Comparison of ENCODE assay signal across 8 mouse cellular contexts in the genomic region with DNA sequence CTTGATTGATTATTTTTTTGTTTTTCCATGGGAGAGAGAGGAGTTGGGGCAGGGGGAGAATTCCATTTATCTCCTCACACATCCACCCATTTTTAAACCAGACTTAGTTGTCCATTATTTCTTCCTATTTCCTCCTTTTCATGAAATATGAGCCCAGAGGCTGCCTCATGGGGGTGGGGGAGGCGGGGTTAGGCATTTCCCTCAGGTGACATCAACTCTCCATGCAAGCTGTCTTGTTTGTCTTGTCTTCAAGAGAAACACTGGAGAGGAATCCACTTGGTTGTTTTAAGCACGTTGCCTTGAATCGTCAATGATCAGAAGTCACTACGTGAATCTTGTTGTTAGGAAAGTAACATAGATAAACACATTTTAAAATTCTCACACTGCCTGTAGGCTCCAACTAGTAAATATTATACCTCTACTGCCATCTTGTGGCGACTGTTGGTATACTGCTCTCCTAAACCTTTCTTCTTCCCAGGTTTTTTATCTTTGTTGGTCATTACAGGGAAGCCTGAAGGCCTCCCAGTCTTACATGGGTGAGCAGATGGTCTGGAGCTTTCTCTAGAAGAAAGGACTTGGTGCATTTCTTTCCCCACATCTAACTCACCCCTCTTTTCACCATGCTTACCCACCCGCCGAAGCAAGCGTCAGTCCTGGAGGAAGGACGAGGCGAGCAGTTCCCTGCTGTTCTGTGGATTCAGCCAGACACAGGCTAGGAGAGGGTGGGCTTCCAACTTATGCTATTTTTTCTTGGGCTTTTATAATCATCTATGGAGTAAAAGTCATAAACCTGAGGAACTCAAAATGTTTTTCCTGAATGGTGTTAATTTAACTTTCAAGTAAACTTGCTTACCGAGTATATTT. TPM values are rescaled to one million over a fixed set of nuclear protein-coding genes. Genes with fewer than 3 reads are reported as not detected.
A peak's percentile ranks its signal among the peaks of the same experiment; 100 is the strongest.
DNase-seq lines count a peak whose midpoint lies in the region; ATAC-seq lines count a peak whose summit lies in the region.

No protein-coding gene starts in this region.

- H3K4me2 ChIP-seq in embryonic facial prominence, embryonic 12.5 days (replicated peaks) = peak overlapping the region; percentile 31
- peak overlapping the region; percentile 41 for H3K4me2 ChIP-seq in heart, embryonic 14.5 days (ENCODE audit: low read length)
- H3K4me2 ChIP-seq in liver, embryonic 13.5 days = no peak overlapping the region; the same call in 1 of the 2 replicates
- H3K4me2 ChIP-seq in neural tube, embryonic 12.5 days (replicated peaks) = no peak overlapping the region; the same call in 1 of the 2 replicates

- H3K27ac ChIP-seq in embryonic facial prominence, embryonic 12.5 days = no peak overlapping the region
- H3K27ac ChIP-seq in heart, embryonic 14.5 days (replicated peaks in 1 of 2; ENCODE audit: control insufficient read depth in 1 of 2, insufficient read depth in 1 of 2, low read depth in 2 of 2, low read length in 2 of 2) = no peak overlapping the region
- no peak overlapping the region for H3K27ac ChIP-seq in liver, embryonic 13.5 days
- H3K27ac ChIP-seq in neural tube, embryonic 12.5 days = no peak overlapping the region

- no peak overlapping the region for H3K9ac ChIP-seq in embryonic facial prominence, embryonic 12.5 days
- no peak overlapping the region for H3K9ac ChIP-seq in heart, embryonic 14.5 days (ENCODE audit: low read length)
- H3K9ac ChIP-seq in liver, embryonic 13.5 days = no peak overlapping the region
- H3K9ac ChIP-seq in neural tube, embryonic 12.5 days = no peak overlapping the region

- H3K36me3 ChIP-seq in embryonic facial prominence, embryonic 12.5 days = no peaks in the 10 kb centered on the region
- H3K36me3 ChIP-seq in heart, embryonic 14.5 days (ENCODE audit: control insufficient read depth, insufficient read depth, low read length) = no peaks in the 10 kb centered on the region
- no peaks in the 10 kb centered on the region for H3K36me3 ChIP-seq in liver, embryonic 13.5 days
- no peaks in the 10 kb centered on the region for H3K36me3 ChIP-seq in neural tube, embryonic 12.5 days

- no peak overlapping the region for H3K4me3 ChIP-seq in embryonic facial prominence, embryonic 12.5 days
- H3K4me3 ChIP-seq in heart, embryonic 14.5 days (ENCODE audit: control insufficient read depth in 1 of 2, insufficient read depth in 1 of 2, low read depth in 1 of 2, low read length in 2 of 2) = no peak overlapping the region; a peak in 1 of 4 replicates
- H3K4me3 ChIP-seq in liver, embryonic 13.5 days (replicated peaks) = no peak overlapping the region
- H3K4me3 ChIP-seq in neural tube, embryonic 12.5 days = no peak overlapping the region

- H3K9me3 ChIP-seq in embryonic facial prominence, embryonic 12.5 days = no peaks in the 10 kb centered on the region
- no peaks in the 10 kb centered on the region for H3K9me3 ChIP-seq in heart, embryonic 14.5 days (ENCODE audit: control insufficient read depth, low read length)
- H3K9me3 ChIP-seq in liver, embryonic 13.5 days (replicated peaks) = no peaks in the 10 kb centered on the region
- H3K9me3 ChIP-seq in neural tube, embryonic 12.5 days = no peaks in the 10 kb centered on the region

- ATAC-seq in embryonic facial prominence, embryonic 12.5 days (ENCODE audit: insufficient number of reproducible peaks, insufficient read depth, low FRiP score, low TSS enrichment) = 0 out of 2 replicates have a peak, but pooled peaks have one; percentile 47
- no peak for ATAC-seq in heart, embryonic 14.5 days (ENCODE audit: insufficient number of reproducible peaks, insufficient read depth, low FRiP score, low read depth)
- ATAC-seq in liver, embryonic 13.5 days (ENCODE audit: low read depth) = 0 out of 2 replicates have a peak, but pooled peaks have one; percentile 41
- ATAC-seq in neural tube, embryonic 12.5 days (ENCODE audit: low FRiP score, low read depth) = peak; percentile 63; the same call in 1 of the 2 replicates

- no peaks in the 10 kb centered on the region for H3K27me3 ChIP-seq in embryonic facial prominence, embryonic 12.5 days
- H3K27me3 ChIP-seq in heart, embryonic 14.5 days (ENCODE audit: control insufficient read depth, insufficient read depth, low read length) = no peaks in the 10 kb centered on the region
- H3K27me3 ChIP-seq in liver, embryonic 13.5 days = peaks cover 2% of the 10 kb centered on the region; the same call in 1 of the 2 replicates
- H3K27me3 ChIP-seq in neural tube, embryonic 12.5 days (replicated peaks) = no peaks in the 10 kb centered on the region

- peaks cover 10% of the 10 kb centered on the region for H3K4me1 ChIP-seq in embryonic facial prominence, embryonic 12.5 days
- H3K4me1 ChIP-seq in heart, embryonic 14.5 days (ENCODE audit: control insufficient read depth in 2 of 2, insufficient read depth in 2 of 2, low read length in 2 of 2) = peaks cover 16 to 31% of the 10 kb centered on the region in 2 experiments
- peaks cover 19% of the 10 kb centered on the region for H3K4me1 ChIP-seq in liver, embryonic 13.5 days (replicated peaks)
- no peaks in the 10 kb centered on the region for H3K4me1 ChIP-seq in neural tube, embryonic 12.5 days

- peak; percentile 64 for DNase-seq in CD4-positive, CD25-positive, alpha-beta regulatory T cell, adult 2 months (ENCODE audit: low read depth, low spot score)
- DNase-seq in R1 (ENCODE audit: low read depth, low spot score) = peak; percentile 59
- peak; percentile 71 for DNase-seq in kidney, postnatal 14 days
- DNase-seq in liver, embryonic 13.5 days = no peak
- DNase-seq in T-cell, adult 2 months (ENCODE audit: low spot score) = no peak

- WGBS in embryonic facial prominence, embryonic 12.5 days = 34% methylated on average over 11 of the region's 11 CpGs
- WGBS in heart, embryonic 14.5 days = 42% methylated on average over 11 of the region's 11 CpGs
- WGBS in liver, embryonic 13.5 days (ENCODE audit: insufficient replicate concordance) = 43% methylated on average over 11 of the region's 11 CpGs
- 40% methylated on average over 11 of the region's 11 CpGs for WGBS in neural tube, embryonic 12.5 days

RNA-seq across cellular contexts. Expression of a gene that starts 8.7 kb away (rescaled TPM):
- 15.2 and 16.8 TPM in 2 replicates for polyA plus RNA-seq in embryonic facial prominence, embryonic 12.5 days (2016; fragmentation: Nextera tagmentation; extraction: Ambion mirVana)
- 8.0 and 9.6 TPM in 2 replicates for polyA plus RNA-seq in heart, embryonic 14.5 days (2014; fragmentation: Nextera tagmentation; extraction: Ambion mirVana)
- polyA plus RNA-seq in liver, embryonic 13.5 days (2015; fragmentation: Nextera tagmentation; extraction: Ambion mirVana) = 0.83 and 0.92 TPM in 2 replicates
- polyA plus RNA-seq in neural tube, embryonic 12.5 days (2016; fragmentation: Nextera tagmentation; extraction: Ambion mirVana) = 9.8 and 11.5 TPM in 2 replicates

Comparison
In these comparisons a context has a peak if more than half of its experiments do, and no peak if none do; other contexts are left out.
1. DNase-seq: peak in CD4-positive, CD25-positive, alpha-beta regulatory T cell, adult 2 months (single experiment), R1 (single experiment) and kidney, postnatal 14 days (single experiment); none in liver, embryonic 13.5 days (single experiment) and T-cell, adult 2 months (single experiment).
2. H3K4me2 ChIP-seq: peak in embryonic facial prominence, embryonic 12.5 days (single experiment) and heart, embryonic 14.5 days (single experiment); none in liver, embryonic 13.5 days (single experiment) and neural tube, embryonic 12.5 days (single experiment).